Mouse (Mus musculus) layer of hippocampus, adult 8-10 months (tissue): ENCODE measurements at regions not wholly inside any gene's neighbourhood (a gene's known extent, or its start where the extent isn't known, plus 50 kb on each side); places are given as distances from the start of the nearest gene placed in this dataset.
"Not testable (repeated sequence)": the region's sequence is repeated elsewhere in the genome, so short reads cannot be mapped to it uniquely, and the experiment has no call there.

Experiments used
- DNase-seq, 2 experiments: peaks; one replicate each; pipeline ENCODE4 v3.0.0; 2022; ENCODE audit warnings: low spot score in 2 of 2

- no peak for DNase-seq
These were observed 56.0 kb downstream of the Ccdc71l start for GRCm38 (mm10) chr12:32434506-32435002.

DNA sequence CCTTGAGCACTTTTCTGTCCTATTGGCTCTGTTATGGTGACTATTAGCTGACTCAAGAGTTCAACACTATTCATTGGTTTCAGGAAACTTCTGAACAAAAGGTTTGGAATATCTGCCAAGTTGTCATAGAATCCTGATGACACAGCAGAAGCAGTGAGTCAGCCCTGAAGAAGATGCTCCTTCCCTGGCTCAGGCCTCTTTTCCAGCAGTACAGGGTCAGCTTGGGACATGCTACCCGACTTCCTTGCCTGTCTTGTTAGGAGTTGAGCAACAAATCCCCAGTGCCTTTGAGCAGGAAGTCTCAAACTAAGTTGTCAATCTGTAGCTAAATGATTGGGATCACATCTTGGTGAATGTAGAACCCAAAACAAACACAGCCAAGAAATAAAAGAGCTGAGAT lies 56.6 kb downstream of the Ccdc71l start:
- DNase-seq: no peak

- no peak for DNase-seq
These were observed 59.7 kb downstream of the Ccdc71l start for GRCm38 (mm10) chr12:32438209-32438608.

DNA sequence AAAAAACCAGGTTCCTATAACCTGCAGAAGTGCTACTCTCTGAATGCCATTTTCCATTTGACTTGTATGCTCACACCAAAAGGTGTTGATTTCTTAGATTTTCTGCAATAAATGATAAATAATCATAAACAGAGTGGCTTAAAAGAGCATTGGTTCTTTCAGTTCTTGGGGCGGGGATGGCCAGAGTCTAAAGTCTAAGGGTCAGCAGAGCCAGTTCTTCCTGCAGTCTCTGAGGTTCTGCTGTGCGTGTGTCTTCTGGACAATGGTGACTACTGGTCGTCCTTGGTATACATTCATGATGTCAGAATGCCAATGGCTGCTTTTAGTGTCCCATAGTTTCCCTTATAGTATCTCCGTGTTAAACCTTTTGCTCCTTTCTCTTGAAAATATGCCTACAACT lies 66.3 kb downstream of the Ccdc71l start:
- no peak for DNase-seq

GRCm38 (mm10) chr12:32445874-32446273 lies 67.4 kb downstream of the Ccdc71l start:
- no peak for DNase-seq

- no peak for DNase-seq
These were observed 70.9 kb downstream of the Ccdc71l start for GRCm38 (mm10) chr12:32449373-32449772.

GRCm38 (mm10) chr12:32451226-32451625 lies 72.7 kb downstream of the Ccdc71l start:
- peak in 1 of 2 experiments; percentile 15 for DNase-seq

DNA sequence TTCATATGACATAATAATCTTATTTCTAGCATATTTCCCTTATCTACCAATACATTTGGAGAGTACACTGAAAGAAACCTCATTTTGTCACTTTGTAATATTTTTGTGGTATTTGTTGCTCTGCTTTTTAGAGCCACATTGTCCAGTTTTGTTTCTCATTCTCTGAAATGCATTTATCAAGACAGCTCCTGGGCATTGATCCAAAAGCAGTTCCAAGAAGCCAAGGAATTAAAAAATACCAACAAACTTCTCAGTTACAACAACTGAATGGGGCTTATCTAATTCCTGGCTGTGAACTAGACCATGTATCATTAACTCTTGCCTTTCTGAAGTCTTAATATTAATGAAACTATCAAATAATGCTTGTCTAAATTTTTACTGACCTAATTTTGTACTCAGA lies 76.3 kb downstream of the Ccdc71l start:
- no peak for DNase-seq

DNA sequence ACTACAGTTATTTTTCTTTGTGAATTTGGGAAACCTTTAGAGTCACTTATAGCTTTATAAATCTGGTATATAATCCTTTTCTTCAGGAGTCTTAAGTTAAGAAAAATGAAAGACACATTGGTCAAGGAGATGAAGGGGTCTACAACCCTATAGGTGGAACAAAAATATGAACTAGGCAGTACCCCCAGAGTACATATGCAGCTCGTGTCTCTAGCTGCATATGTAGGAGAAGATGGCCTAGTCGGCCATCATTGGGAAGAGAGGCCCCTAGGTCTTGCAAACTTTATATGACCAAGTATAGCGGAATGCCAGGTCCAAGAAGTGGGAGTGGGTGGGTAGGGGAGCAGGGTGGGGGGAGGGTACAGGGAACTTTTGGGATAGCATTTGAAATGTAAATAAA lies 76.7 kb downstream of the Ccdc71l start:
- DNase-seq: not testable (repeated sequence)

DNA sequence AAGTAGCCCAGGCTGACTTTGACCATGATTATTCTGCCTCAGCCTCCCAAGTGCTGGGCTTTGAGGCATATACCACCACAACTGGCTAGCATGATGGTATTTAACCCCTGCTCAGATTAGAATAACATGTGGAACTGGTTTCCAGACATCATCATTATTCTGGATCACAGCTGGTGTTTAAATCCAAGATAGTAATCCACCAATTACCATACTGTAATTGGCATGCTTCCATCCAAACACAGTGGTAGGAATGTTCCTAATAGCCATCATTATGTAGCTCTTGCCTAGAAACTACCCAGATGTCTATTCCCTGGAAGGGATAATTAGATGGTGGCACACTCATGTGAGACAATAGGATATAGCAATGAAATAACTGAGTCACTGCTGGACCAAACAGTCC lies 77.4 kb downstream of the Ccdc71l start:
- DNase-seq: no peak

- no peak for DNase-seq
These were observed 78.3 kb downstream of the Ccdc71l start for GRCm38 (mm10) chr12:32456796-32457195.

DNA sequence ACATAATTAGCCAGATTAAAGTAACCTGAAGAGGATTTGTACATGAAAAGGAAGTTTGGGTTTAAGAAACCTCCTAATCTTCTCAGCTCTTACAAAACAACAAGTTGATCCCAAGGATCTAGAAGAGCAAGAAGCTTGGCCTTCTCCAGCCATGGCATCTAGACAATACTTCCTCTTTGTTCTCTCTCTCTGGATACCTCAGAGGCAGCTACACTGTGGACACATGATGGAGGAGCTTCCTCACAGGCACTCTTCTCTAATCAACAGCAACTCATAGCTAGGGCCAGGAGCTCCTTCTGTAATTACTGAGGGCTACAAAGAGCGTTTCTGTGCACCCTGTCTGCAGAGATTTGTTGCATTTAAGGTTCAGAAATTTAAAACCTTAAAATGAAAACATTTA lies 79.9 kb downstream of the Ccdc71l start:
- no peak for DNase-seq

DNA sequence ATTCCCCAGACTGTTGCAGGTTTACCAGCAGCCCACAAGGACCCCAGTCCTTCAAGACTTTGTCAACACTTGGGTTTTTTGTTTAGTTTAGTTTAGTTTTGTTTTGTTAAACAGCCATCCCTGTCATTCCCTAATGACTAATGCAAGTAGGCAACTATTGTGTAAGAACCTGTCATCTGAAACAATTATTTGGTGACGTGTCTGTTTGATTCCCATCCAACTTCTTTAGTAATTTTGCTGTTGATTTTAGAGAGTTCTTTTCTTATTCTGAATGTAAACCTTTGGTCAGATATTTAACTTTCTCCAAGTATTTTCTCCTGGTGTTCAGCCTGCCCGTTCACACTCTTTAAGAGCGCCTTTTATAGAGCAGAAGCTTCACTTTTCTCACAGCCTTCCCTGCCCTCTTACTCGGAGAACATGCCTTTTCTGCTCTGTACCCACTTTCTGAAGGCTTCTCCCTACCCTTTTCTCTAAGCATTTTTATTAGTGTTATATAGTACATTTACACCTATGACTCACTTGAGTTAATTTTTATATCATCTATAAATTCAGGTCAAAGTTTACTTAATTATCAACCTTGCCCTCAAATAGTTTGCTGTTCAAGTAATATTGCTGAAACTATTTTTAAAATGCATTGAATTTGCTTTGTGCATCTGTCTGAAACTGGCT lies 82.0 kb downstream of the Ccdc71l start:
- DNase-seq: no peak

DNA sequence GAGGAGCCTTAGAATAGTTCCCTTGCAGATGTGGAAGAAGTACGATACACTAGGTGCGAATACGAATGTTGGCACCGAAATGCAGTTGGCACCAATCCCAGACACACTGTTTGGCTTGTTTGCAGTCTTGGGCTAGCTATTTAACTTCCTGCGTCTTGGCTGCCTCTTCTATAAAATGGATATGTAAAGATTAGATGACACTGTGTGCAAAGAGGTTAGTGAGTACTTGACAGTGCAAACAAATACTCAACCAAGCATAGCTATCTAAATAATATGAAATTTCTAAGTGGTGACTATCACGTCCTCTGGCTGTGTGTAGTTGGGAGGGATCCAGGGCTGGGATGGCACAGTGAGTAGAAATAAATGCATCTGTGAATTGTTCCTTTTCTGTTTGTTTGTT lies 86.9 kb downstream of the Ccdc71l start:
- no peak for DNase-seq

DNA sequence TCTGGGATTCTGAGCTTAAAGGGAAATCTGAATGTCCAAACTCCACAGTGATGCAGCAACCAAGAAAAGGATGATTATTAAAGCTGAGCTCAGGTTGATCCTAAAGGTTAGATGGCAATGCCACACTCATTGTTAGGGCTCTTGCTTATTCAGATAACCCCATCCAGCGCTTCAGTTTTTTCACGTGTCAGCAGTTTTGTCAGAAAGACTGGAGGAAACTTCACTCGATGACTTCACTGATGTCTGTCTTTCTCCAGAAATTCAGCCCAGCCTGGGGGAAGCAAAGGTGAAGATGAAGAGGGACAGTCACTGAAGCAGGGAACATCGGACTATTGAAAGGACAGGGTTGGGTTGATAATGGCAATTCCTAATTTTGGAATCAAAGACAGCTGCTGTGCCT lies 91.4 kb downstream of the Ccdc71l start:
- no peak for DNase-seq

- no peak for DNase-seq
These were observed 100.9 kb downstream of the Ccdc71l start for GRCm38 (mm10) chr12:32479451-32479850.

DNA sequence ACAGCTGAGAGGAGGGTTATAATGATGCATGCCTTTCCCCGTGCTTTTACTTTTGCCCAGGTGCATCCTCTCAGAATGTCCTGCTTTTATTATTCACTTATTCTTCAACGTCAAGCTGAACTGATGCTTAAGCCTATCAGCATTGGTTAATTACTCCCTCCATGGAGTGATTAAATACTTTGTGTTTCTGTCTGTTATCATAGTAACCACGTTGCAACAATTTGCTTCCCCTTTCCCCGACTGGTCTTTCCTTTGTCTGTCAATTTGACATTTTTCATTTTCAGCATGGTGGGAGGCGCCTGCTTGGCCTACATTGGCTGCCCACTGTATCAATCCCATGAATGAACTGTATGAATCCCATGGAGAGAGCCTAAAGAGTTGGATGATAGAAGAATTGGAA lies 101.8 kb downstream of the Ccdc71l start:
- no peak for DNase-seq

- no peak for DNase-seq
These were observed 102.5 kb downstream of the Ccdc71l start for GRCm38 (mm10) chr12:32481051-32481450.

GRCm38 (mm10) chr12:32482343-32482742 lies 103.8 kb downstream of the Ccdc71l start:
- no peak for DNase-seq

- DNase-seq: no peak
These were observed 104.3 kb downstream of the Ccdc71l start for GRCm38 (mm10) chr12:32482777-32483176.

DNA sequence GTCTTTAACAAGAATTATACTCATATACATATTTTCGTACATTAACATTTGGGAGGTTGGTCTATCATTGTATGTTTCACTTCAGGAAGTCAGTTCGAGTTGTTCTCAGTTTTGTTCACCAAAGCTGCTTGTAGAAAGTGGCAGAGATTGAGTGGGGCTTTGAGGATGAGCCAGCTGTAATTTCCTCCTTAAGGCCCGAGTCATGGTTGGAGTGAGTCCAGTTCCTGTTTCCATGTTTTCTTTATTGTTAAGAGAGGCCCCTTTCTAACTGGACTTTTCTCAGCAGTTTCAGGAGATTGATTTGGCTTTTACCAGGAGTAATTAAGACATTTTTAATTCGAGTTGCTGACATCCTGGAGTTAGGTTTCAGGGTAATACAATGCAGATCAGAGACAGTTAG lies 107.7 kb downstream of the Ccdc71l start:
- DNase-seq: no peak

DNA sequence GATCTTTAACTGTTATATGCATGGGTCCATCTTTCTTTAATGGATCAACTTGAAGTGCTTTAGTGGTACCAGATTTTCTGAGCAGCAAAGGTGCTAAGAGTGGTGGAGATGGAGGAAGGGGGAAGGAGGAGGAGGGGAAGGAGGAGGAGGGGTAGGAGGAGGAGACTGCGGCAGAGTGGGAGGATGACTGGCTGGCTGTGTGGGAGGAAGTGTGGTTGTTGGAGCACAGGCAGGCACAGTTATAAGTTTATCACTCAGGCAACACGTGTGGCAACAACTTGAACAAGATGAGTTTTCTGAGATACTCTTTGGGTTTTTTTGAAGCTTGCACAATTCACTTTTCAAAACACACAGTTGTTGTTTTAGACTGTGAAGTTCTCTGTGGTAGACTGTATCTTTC lies 108.2 kb downstream of the Ccdc71l start:
- no peak for DNase-seq

DNA sequence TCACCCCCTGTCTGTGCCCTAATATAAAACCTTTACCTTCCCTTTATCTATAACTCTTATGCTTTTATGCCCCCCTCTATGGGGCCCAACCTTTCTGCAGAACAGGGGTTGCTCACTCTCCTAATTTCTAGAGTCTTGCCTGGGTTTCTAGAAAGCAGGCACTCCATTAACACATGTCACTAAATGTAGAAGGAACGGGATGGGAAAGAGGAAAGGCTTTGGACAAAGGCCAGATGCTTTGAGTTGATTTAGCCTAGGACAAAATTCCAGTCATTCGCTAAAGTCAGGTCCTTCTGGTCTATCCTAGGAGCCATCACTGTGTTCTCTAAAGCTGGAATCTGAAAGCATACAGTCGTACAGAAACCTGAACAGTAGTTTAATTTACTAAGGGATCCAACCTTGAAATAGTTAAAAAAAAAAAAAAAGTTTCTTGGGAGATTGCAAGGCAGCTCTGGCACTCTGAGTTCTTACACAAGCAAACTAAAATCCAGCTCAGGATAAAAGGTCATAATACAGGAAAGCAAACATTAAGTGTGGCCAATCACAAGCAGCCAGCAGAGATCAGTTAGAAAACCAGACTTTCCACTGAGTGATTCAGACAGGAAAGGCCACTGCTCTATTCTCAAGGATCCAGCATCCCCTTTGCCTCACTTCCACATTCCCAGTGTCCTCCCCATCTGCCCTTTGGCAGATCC lies 109.5 kb downstream of the Ccdc71l start:
- DNase-seq: no peak
